Mouse (Mus musculus): ENCODE results near the gene Nlrc4. TPM values are rescaled to one million over a fixed set of nuclear protein-coding genes. Genes with fewer than 3 reads are reported as not detected.

The Nlrc4 gene
- polyA plus RNA-seq, 2 experiments: 0.16 to 0.26 TPM

GRCm38 (mm10) chr17:74397173-74397572, 61.8 kb downstream of the Nlrc4 start:
- 89% methylated on average over 2 of the region's 2 CpGs for WGBS
- H3K4me2 ChIP-seq (replicated peaks; ENCODE audit: low read depth, low read length, severe bottlenecking): no peak overlapping the region
- TF ChIP-seq POLR2A (IDR thresholded peaks at IDR 0.05; ENCODE audit: borderline replicate concordance, extremely low read depth, insufficient read depth, insufficient read length): no peak
- no peak overlapping the region for H3K4me3 ChIP-seq (replicated peaks; ENCODE audit: low read length)
- no peak overlapping the region for H3K9ac ChIP-seq (ENCODE audit: low read depth, low read length, severe bottlenecking)
- no peaks in the 10 kb centered on the region for H3K9me3 ChIP-seq (ENCODE audit: control insufficient read depth, low read length)
- ATAC-seq (ENCODE audit: low FRiP score, low read depth): no peak
- H3K27me3 ChIP-seq (ENCODE audit: control insufficient read depth, insufficient read depth, low read length): no peaks in the 10 kb centered on the region
- no peak for DNase-seq (ENCODE audit: low spot score)
- no peak overlapping the region for H3K27ac ChIP-seq (replicated peaks; ENCODE audit: low read depth, low read length)
- peaks cover 7% of the 10 kb centered on the region; the same call in 1 of the 2 replicates for H3K4me1 ChIP-seq (ENCODE audit: control insufficient read depth, insufficient read depth, low read length)
- peaks cover 7% of the 10 kb centered on the region for H3K36me3 ChIP-seq (ENCODE audit: control insufficient read depth, insufficient read depth, low read length)

- no peak for TF ChIP-seq POLR2A (IDR thresholded peaks at IDR 0.05; ENCODE audit: borderline replicate concordance, extremely low read depth, insufficient read depth, insufficient read length)
- WGBS: 80% methylated on average over 4 of the region's 4 CpGs
- Histone ChIP-seq H3K4me2 (replicated peaks; ENCODE audit: low read depth, low read length, severe bottlenecking) (peak overlapping the region; percentile 62), H3K36me3 (ENCODE audit: control insufficient read depth, insufficient read depth, low read length) (peaks cover 3% of the 10 kb centered on the region), H3K27me3 (ENCODE audit: control insufficient read depth, insufficient read depth, low read length) (no peaks in the 10 kb centered on the region), H3K4me1 (ENCODE audit: control insufficient read depth, insufficient read depth, low read length) (peaks cover 7% of the 10 kb centered on the region; the same call in 1 of the 2 replicates), H3K4me3 (replicated peaks; ENCODE audit: low read length) (peak overlapping the region; percentile 87; the same call in 1 of the 2 replicates), H3K9me3 (ENCODE audit: control insufficient read depth, low read length) (no peaks in the 10 kb centered on the region), H3K9ac (ENCODE audit: low read depth, low read length, severe bottlenecking) (no peak overlapping the region), H3K27ac (replicated peaks; ENCODE audit: low read depth, low read length) (no peak overlapping the region)
- ATAC-seq (ENCODE audit: low FRiP score, low read depth) (no peak), DNase-seq (ENCODE audit: low spot score) (no peak)
Measured at GRCm38 (mm10) chr17:74396766-74397165, 62.2 kb downstream of the Nlrc4 start.

GRCm38 (mm10) chr17:74395383-74396065, 63.4 kb downstream of the Nlrc4 start, which contains the start of gene Slc30a6:
Gene Slc30a6 (plus strand): TSS chr17:74395608.
- ATAC-seq (ENCODE audit: low FRiP score, low read depth) (peak; percentile 99), DNase-seq (ENCODE audit: low spot score) (peak; percentile 96)
- Histone ChIP-seq H3K27me3 (ENCODE audit: control insufficient read depth, insufficient read depth, low read length) (no peaks in the 10 kb centered on the region), H3K9ac (ENCODE audit: low read depth, low read length, severe bottlenecking) (peak within 1 kb of the TSS; percentile 94), H3K4me1 (ENCODE audit: control insufficient read depth, insufficient read depth, low read length) (peaks cover 7% of the 10 kb centered on the region; the same call in 1 of the 2 replicates), H3K4me3 (replicated peaks; ENCODE audit: low read length) (peak within 1 kb of the TSS; percentile 87), H3K27ac (replicated peaks; ENCODE audit: low read depth, low read length) (peak within 1 kb of the TSS; percentile 86), H3K9me3 (ENCODE audit: control insufficient read depth, low read length) (no peaks in the 10 kb centered on the region), H3K36me3 (ENCODE audit: control insufficient read depth, insufficient read depth, low read length) (peaks cover 9% of the 10 kb centered on the region), H3K4me2 (replicated peaks; ENCODE audit: low read depth, low read length, severe bottlenecking) (peak within 1 kb of the TSS; percentile 62)
- under 1% methylated on average over 41 of the region's 41 CpGs for WGBS
- peak; percentile 93; the same call in 1 of the 2 replicates for TF ChIP-seq POLR2A (IDR thresholded peaks at IDR 0.05; ENCODE audit: borderline replicate concordance, extremely low read depth, insufficient read depth, insufficient read length)

GRCm38 (mm10) chr17:74394855-74395254, 64.1 kb downstream of the Nlrc4 start:
- H3K9ac ChIP-seq (ENCODE audit: low read depth, low read length, severe bottlenecking): peak overlapping the region; percentile 94; the same call in 1 of the 2 replicates
- H3K27me3 ChIP-seq (ENCODE audit: control insufficient read depth, insufficient read depth, low read length): no peaks in the 10 kb centered on the region
- peak overlapping the region; percentile 62 for H3K4me2 ChIP-seq (replicated peaks; ENCODE audit: low read depth, low read length, severe bottlenecking)
- WGBS: 30% methylated on average over 16 of the region's 16 CpGs
- ATAC-seq (ENCODE audit: low FRiP score, low read depth) (peak; percentile 13; the same call in 1 of the 2 replicates), DNase-seq (ENCODE audit: low spot score) (no peak)
- no peak overlapping the region for H3K27ac ChIP-seq (replicated peaks; ENCODE audit: low read depth, low read length)
- TF ChIP-seq POLR2A (IDR thresholded peaks at IDR 0.05; ENCODE audit: borderline replicate concordance, extremely low read depth, insufficient read depth, insufficient read length): no peak
- peak overlapping the region; percentile 87 for H3K4me3 ChIP-seq (replicated peaks; ENCODE audit: low read length)
- no peaks in the 10 kb centered on the region for H3K9me3 ChIP-seq (ENCODE audit: control insufficient read depth, low read length)
- H3K36me3 ChIP-seq (ENCODE audit: control insufficient read depth, insufficient read depth, low read length): peaks cover 7% of the 10 kb centered on the region; the same call in 1 of the 2 replicates
- peaks cover 7% of the 10 kb centered on the region; the same call in 1 of the 2 replicates for H3K4me1 ChIP-seq (ENCODE audit: control insufficient read depth, insufficient read depth, low read length)

GRCm38 (mm10) chr17:74394381-74394780, 64.6 kb downstream of the Nlrc4 start:
- H3K36me3 ChIP-seq (ENCODE audit: control insufficient read depth, insufficient read depth, low read length): peaks cover 7% of the 10 kb centered on the region; the same call in 1 of the 2 replicates
- no peaks in the 10 kb centered on the region for H3K27me3 ChIP-seq (ENCODE audit: control insufficient read depth, insufficient read depth, low read length)
- H3K4me2 ChIP-seq (replicated peaks; ENCODE audit: low read depth, low read length, severe bottlenecking): no peak overlapping the region
- TF ChIP-seq POLR2A (IDR thresholded peaks at IDR 0.05; ENCODE audit: borderline replicate concordance, extremely low read depth, insufficient read depth, insufficient read length): no peak
- H3K9ac ChIP-seq (ENCODE audit: low read depth, low read length, severe bottlenecking): no peak overlapping the region
- ATAC-seq (ENCODE audit: low FRiP score, low read depth): no peak
- no peaks in the 10 kb centered on the region for H3K9me3 ChIP-seq (ENCODE audit: control insufficient read depth, low read length)
- WGBS: 86% methylated on average over 2 of the region's 2 CpGs
- H3K4me3 ChIP-seq (replicated peaks; ENCODE audit: low read length): no peak overlapping the region
- peaks cover 7% of the 10 kb centered on the region; the same call in 1 of the 2 replicates for H3K4me1 ChIP-seq (ENCODE audit: control insufficient read depth, insufficient read depth, low read length)
- H3K27ac ChIP-seq (replicated peaks; ENCODE audit: low read depth, low read length): no peak overlapping the region
- no peak for DNase-seq (ENCODE audit: low spot score)

All from limb, embryonic 14.5 days (tissue).